Mouse (Mus musculus): ENCODE measurements at regions not wholly inside any gene's neighbourhood (a gene's known extent, or its start where the extent isn't known, plus 50 kb on each side); places are given as distances from the start of the nearest gene placed in this dataset.

DNA sequence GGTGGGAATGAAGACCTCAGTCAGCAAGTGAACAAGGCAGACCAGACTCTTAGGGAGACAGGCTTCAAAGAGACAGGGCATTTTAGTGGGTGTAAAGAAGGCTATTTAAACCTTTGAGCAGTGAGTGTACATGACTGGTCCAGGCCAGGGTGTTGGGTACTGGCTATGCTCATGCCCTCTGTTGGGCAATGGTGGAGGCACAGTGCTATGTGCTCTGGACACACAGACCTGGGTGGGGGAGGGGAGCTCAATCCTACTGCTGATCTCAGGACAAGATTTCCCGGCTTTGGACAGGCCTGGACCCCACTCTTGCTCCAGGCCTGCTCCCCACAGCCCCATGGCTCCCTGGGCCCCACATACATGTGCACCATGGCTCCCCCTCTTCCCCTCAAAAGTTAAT, 355.1 kb downstream of the Slc4a3 start:
- no peak for TF ChIP-seq CTCF (IDR thresholded peaks at IDR 0.05; ENCODE audit: extremely low read depth, insufficient read depth, insufficient read length, insufficient replicate concordance)
- TF ChIP-seq POLR2A (IDR thresholded peaks at IDR 0.05; ENCODE audit: low read depth, low read length) = no peak

All from spleen, adult 2 months (tissue).